ENCODE assay signal across 23 mouse cellular contexts in the genomic region with DNA sequence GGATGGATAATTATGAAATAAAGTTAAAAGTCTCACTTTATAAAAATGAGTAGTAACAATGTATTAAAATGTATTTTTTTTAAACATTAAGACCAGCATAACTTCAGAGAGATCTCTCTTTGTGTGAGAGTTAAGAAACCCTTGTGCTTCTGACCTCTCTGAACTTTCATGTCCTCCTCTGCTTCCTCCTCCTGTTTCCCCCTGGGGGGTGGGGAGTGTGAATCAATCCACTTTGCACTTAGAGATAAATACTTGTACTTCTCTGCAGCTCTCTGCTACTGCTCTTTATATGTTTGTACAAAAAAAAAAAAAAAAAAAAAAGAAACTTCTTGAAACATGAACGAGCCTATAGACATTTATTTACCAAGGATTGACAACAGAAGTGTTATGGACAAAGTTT. TPM values are rescaled to one million over a fixed set of nuclear protein-coding genes. Genes with fewer than 3 reads are reported as not detected.
DNase-seq lines count a peak whose midpoint lies in the region; ATAC-seq and TF ChIP-seq lines count a peak whose summit lies in the region.
"Had no signal": no experiment of that assay in that cellular context is flagged by ENCODE, and none has a peak within 500 bp of the region (broad histone marks: within the 10 kb centered on the region; RNA-seq: fewer than 3 reads in every experiment).

No protein-coding gene starts in this region.

- TF ChIP-seq CTCF in intestine, postnatal 0 days (IDR thresholded peaks at IDR 0.05; ENCODE audit: low read depth) = no peak
- TF ChIP-seq CTCF in gastrocnemius, adult 2 months (IDR thresholded peaks at IDR 0.05) = no peak

- ATAC-seq in CD4-positive, CD25-positive, alpha-beta regulatory T cell, adult 4 months = no peak
- no peak for ATAC-seq in intestine, postnatal 0 days
- ATAC-seq: forebrain, embryonic 16.5 days; hindbrain, postnatal 0 days had no signal

- peak; percentile 43 for DNase-seq in CD4-positive, CD25-positive, alpha-beta regulatory T cell, adult 2 months (ENCODE audit: low read depth, low spot score)
- DNase-seq in lung, postnatal 36 days = peak; percentile 44
- DNase-seq in lung, postnatal 4 days = no peak
- DNase-seq in thymus, postnatal 14 days = peak; percentile 15
- DNase-seq in thymus, postnatal 0 days (ENCODE audit: low spot score) = no peak
- DNase-seq in gastrocnemius, adult 2 months = no peak
- DNase-seq: adrenal gland, postnatal 10 days; cerebellum, postnatal 36 days; gastrocnemius, postnatal 14 days; heart, postnatal 14 days had no signal

- no peaks in the 10 kb centered on the region for H3K4me1 ChIP-seq in intestine, postnatal 0 days (replicated peaks; ENCODE audit: control insufficient read depth, insufficient read depth, low read length)
- H3K4me1 ChIP-seq: forebrain, embryonic 12.5 days had no signal

- no peaks in the 10 kb centered on the region for H3K36me3 ChIP-seq in intestine, postnatal 0 days (ENCODE audit: control insufficient read depth, insufficient read depth)
- H3K36me3 ChIP-seq: embryonic facial prominence, embryonic 13.5 days; forebrain, embryonic 12.5 days; G1E; heart, embryonic 15.5 days; hindbrain, embryonic 13.5 days had no signal

- no peak overlapping the region for H3K4me2 ChIP-seq in intestine, postnatal 0 days (replicated peaks; ENCODE audit: low read depth)
- H3K4me2 ChIP-seq: embryonic facial prominence, embryonic 13.5 days; forebrain, embryonic 12.5 days; heart, embryonic 15.5 days; hindbrain, embryonic 13.5 days had no signal

- no peak overlapping the region for H3K4me3 ChIP-seq in intestine, postnatal 0 days (ENCODE audit: low read depth, low read length)
- no peak overlapping the region for H3K4me3 ChIP-seq in gastrocnemius, adult 2 months
- H3K4me3 ChIP-seq: embryonic facial prominence, embryonic 13.5 days; forebrain, embryonic 12.5 days; heart, embryonic 15.5 days; hindbrain, embryonic 13.5 days had no signal

- no peaks in the 10 kb centered on the region for H3K27me3 ChIP-seq in intestine, postnatal 0 days (replicated peaks; ENCODE audit: control insufficient read depth, insufficient read depth, low read length)
- H3K27me3 ChIP-seq: embryonic facial prominence, embryonic 13.5 days; heart, embryonic 15.5 days; hindbrain, embryonic 13.5 days had no signal

- WGBS in intestine, postnatal 0 days = 25% methylated on average over 1 of the region's 1 CpGs

- H3K9me3 ChIP-seq in intestine, postnatal 0 days (ENCODE audit: control insufficient read depth) = no peaks in the 10 kb centered on the region
- H3K9me3 ChIP-seq: embryonic facial prominence, embryonic 13.5 days; forebrain, embryonic 12.5 days; G1E; heart, embryonic 15.5 days; hindbrain, embryonic 13.5 days had no signal

- intact Hi-C loops in gastrocnemius, adult 2 months (cut with DNase I) = no loop called here

- no peak overlapping the region for H3K27ac ChIP-seq in intestine, postnatal 0 days (ENCODE audit: low read depth, low read length)
- H3K27ac ChIP-seq in gastrocnemius, adult 2 months = no peak overlapping the region
- H3K27ac ChIP-seq: embryonic facial prominence, embryonic 13.5 days; forebrain, embryonic 12.5 days; heart, embryonic 15.5 days; hindbrain, embryonic 13.5 days; hindbrain, postnatal 0 days had no signal

- H3K9ac ChIP-seq in intestine, postnatal 0 days (ENCODE audit: low read depth, low read length) = no peak overlapping the region
- H3K9ac ChIP-seq: embryonic facial prominence, embryonic 13.5 days; forebrain, embryonic 12.5 days; heart, embryonic 15.5 days; hindbrain, embryonic 13.5 days had no signal

RNA-seq across cellular contexts. Expression of a gene that starts 11.6 kb away (rescaled TPM):
- polyA plus RNA-seq in CD4-positive, CD25-positive, alpha-beta regulatory T cell, adult 4 months (2017; shearing (Covaris generic)) = 10 to 100 TPM; 71.8 to 75.2 TPM
- polyA plus RNA-seq in thymus, postnatal 0 days (2015; fragmentation: Nextera tagmentation; extraction: Ambion mirVana) = 75.2 and 75.7 TPM in 2 replicates
- polyA plus RNA-seq in intestine, postnatal 0 days (2015; fragmentation: Nextera tagmentation; extraction: Ambion mirVana) = 25.3 and 27.0 TPM in 2 replicates
- total RNA-seq in gastrocnemius, adult 2 months (2021) = 10 to 100 TPM; 15.6 to 16.5 TPM

RNA-seq across cellular contexts. Expression of a gene that starts 47.9 kb away (rescaled TPM):
- polyA plus RNA-seq in CD4-positive, CD25-positive, alpha-beta regulatory T cell, adult 4 months (2017; shearing (Covaris generic)) = 10 to 100 TPM; 13.2 to 14.3 TPM
- polyA plus RNA-seq in thymus, postnatal 0 days (2015; fragmentation: Nextera tagmentation; extraction: Ambion mirVana) = 7.6 and 10.0 TPM in 2 replicates
- polyA plus RNA-seq in intestine, postnatal 0 days (2015; fragmentation: Nextera tagmentation; extraction: Ambion mirVana) = 4.1 and 4.7 TPM in 2 replicates
- total RNA-seq in gastrocnemius, adult 2 months (2021) = 1 to 10 TPM; 1.5 to 2.5 TPM
- total RNA-seq: hematopoietic stem cell, adult 5-6 weeks; hindbrain, postnatal 0 days had no signal
- polyA plus RNA-seq: C2C12; frontal cortex, adult 2 months; G1E; gonadal fat pad, adult 2 months had no signal

Comparison
In these comparisons a context has a peak if more than half of its experiments do, and no peak if none do; other contexts are left out.
1. DNase-seq: peak in CD4-positive, CD25-positive, alpha-beta regulatory T cell, adult 2 months (single experiment), lung, postnatal 36 days (single experiment) and thymus, postnatal 14 days (single experiment); none in lung, postnatal 4 days (0 of 2), thymus, postnatal 0 days (single experiment) and gastrocnemius, adult 2 months (single experiment).